Mouse (Mus musculus) myocyte (in vitro differentiated cells): ENCODE results near the gene Actr3. TPM values are rescaled to one million over a fixed set of nuclear protein-coding genes. Genes with fewer than 3 reads are reported as not detected.

Source experiments
- H3K27me3 ChIP-seq: one replicate; pipeline ENCODE4 v1.6.1; 2011; ENCODE audit not compliant: control insufficient read depth, insufficient read depth, insufficient read length
- H3K36me3 ChIP-seq: one replicate; pipeline ENCODE4 v1.6.1; 2011; ENCODE audit not compliant: control insufficient read depth, insufficient read depth
- H3K4me2 ChIP-seq: one replicate; pipeline ENCODE4 v1.6.1; 2011; ENCODE audit warnings: low read depth, control low read depth
- H3K4me3 ChIP-seq: one replicate; pipeline ENCODE4 v1.5.1; 2011; ENCODE audit warnings: mild to moderate bottlenecking, control low read depth, moderate library complexity
- H3K79me2 ChIP-seq: one replicate; pipeline ENCODE4 v1.6.1; 2011; ENCODE audit not compliant: control insufficient read depth, insufficient read depth
- H3ac ChIP-seq: one replicate; pipeline ENCODE4 v1.6.1; 2011; ENCODE audit not compliant: control insufficient read depth, insufficient read length
- CEBPB ChIP-seq: IDR thresholded peaks from 2 replicates; pipeline ENCODE4 v1.6.1; 2011; ENCODE audit warnings: mild to moderate bottlenecking, moderate library complexity; ENCODE audit not compliant: poor library complexity, insufficient read depth, severe bottlenecking
- E2F4 ChIP-seq: IDR thresholded peaks from one replicate; pipeline ENCODE4 v1.6.1; 2011; ENCODE audit warnings: mild to moderate bottlenecking, control low read depth, moderate library complexity; ENCODE audit not compliant: insufficient read depth
- MAX ChIP-seq: IDR thresholded peaks from one replicate; pipeline ENCODE4 v1.6.1; 2011; ENCODE audit warnings: low read depth, mild to moderate bottlenecking, control low read depth
- MYOD1 ChIP-seq, 3 experiments: IDR thresholded peaks; one replicate each; pipeline ENCODE4 v1.6.1; 2011; ENCODE audit warnings: control low read depth in 2 of 3, low read depth in 2 of 3, mild to moderate bottlenecking in 2 of 3, moderate library complexity in 1 of 3; ENCODE audit not compliant: insufficient read length in 2 of 3, control insufficient read depth in 1 of 3
- MYOG ChIP-seq, 3 experiments: IDR thresholded peaks; one replicate each; pipeline ENCODE4 v1.6.1; 2011; ENCODE audit warnings: control low read depth in 2 of 3, low read depth in 2 of 3, mild to moderate bottlenecking in 2 of 3; ENCODE audit not compliant: insufficient read length in 2 of 3, control insufficient read depth in 1 of 3, insufficient read depth in 1 of 3
- POLR2A ChIP-seq: IDR thresholded peaks from one replicate; pipeline ENCODE4 v1.6.1; 2011; ENCODE audit warnings: low read depth, mild to moderate bottlenecking, control low read depth, moderate library complexity; ENCODE audit not compliant: insufficient read length
- POLR2AphosphoS2 ChIP-seq: IDR thresholded peaks from one replicate; pipeline ENCODE4 v1.6.1; 2011; ENCODE audit warnings: low read depth, control low read depth; ENCODE audit not compliant: insufficient read length
- REST ChIP-seq: IDR thresholded peaks from one replicate; pipeline ENCODE4 v1.6.1; 2011; ENCODE audit warnings: mild to moderate bottlenecking, control low read depth, moderate library complexity; ENCODE audit not compliant: insufficient read depth, insufficient read length
- SRF ChIP-seq: IDR thresholded peaks from one replicate; pipeline ENCODE4 v1.6.1; 2011; ENCODE audit warnings: low read depth; ENCODE audit not compliant: control insufficient read depth, insufficient read length
- TCF12 ChIP-seq: IDR thresholded peaks from one replicate; pipeline ENCODE4 v1.6.1; 2011; ENCODE audit warnings: mild to moderate bottlenecking, control low read depth; ENCODE audit not compliant: poor library complexity, insufficient read depth, severe bottlenecking
- TCF3 ChIP-seq: IDR thresholded peaks from one replicate; pipeline ENCODE4 v1.6.1; 2011; ENCODE audit warnings: low read depth, control low read depth; ENCODE audit not compliant: insufficient read length
- USF1 ChIP-seq: IDR thresholded peaks from one replicate; pipeline ENCODE4 v1.6.1; 2011; ENCODE audit warnings: low read depth, mild to moderate bottlenecking, control low read depth, moderate library complexity
- polyA plus RNA-seq: library from polyadenylated mRNA; unstranded; fragments of >200 nt; fragmentation: generic; extraction: Trizol; gene quantifications from one replicate; pipeline ENCODE4 v1.2.1, GENCODE M21; 2012; ENCODE audit warnings: missing spikeins

Actr3 gene
- polyA plus RNA-seq, 1 experiment: 131 TPM

GRCm38 (mm10) chr1:125428315-125428714, 7.2 kb downstream of the Actr3 start:
- TF ChIP-seq MYOD1 (IDR thresholded peaks at IDR 0.05; ENCODE audit: control insufficient read depth in 1 of 3, insufficient read length in 2 of 3, low read depth in 2 of 3): no peak
- TF ChIP-seq MAX: no peak
- TF ChIP-seq USF1: peak; percentile 59
- Histone ChIP-seq H3K4me3 (no peak overlapping the region), H3K79me2 (peaks cover 100% of the 10 kb centered on the region), H3K27me3 (no peaks in the 10 kb centered on the region), H3ac (no peak overlapping the region), H3K36me3 (no peaks in the 10 kb centered on the region), H3K4me2 (peak overlapping the region; percentile 7)

- peaks cover 100% of the 10 kb centered on the region for H3K79me2 ChIP-seq
- H3K4me2 ChIP-seq: no peak overlapping the region
- no peaks in the 10 kb centered on the region for H3K36me3 ChIP-seq
- TF ChIP-seq TCF3: no peak
- no peak for TF ChIP-seq CEBPB
- no peak for TF ChIP-seq MYOG (IDR thresholded peaks at IDR 0.05; ENCODE audit: control insufficient read depth in 1 of 3, insufficient read depth in 1 of 3, insufficient read length in 2 of 3, low read depth in 2 of 3)
- no peak for TF ChIP-seq POLR2AphosphoS2
- TF ChIP-seq SRF: no peak
- TF ChIP-seq E2F4: no peak
- TF ChIP-seq REST: no peak
- H3ac ChIP-seq: no peak overlapping the region
- H3K4me3 ChIP-seq: no peak overlapping the region
- H3K27me3 ChIP-seq: no peaks in the 10 kb centered on the region
Observed at GRCm38 (mm10) chr1:125426387-125427045, 9.0 kb downstream of the Actr3 start.

GRCm38 (mm10) chr1:125419906-125420305, 15.6 kb downstream of the Actr3 start:
- H3ac ChIP-seq: no peak overlapping the region
- H3K4me2 ChIP-seq: no peak overlapping the region
- no peaks in the 10 kb centered on the region for H3K27me3 ChIP-seq
- no peak overlapping the region for H3K4me3 ChIP-seq
- TF ChIP-seq REST (no peak), SRF (no peak), MYOD1 (IDR thresholded peaks at IDR 0.05; ENCODE audit: control insufficient read depth in 1 of 3, insufficient read length in 2 of 3, low read depth in 2 of 3) (no peak), CEBPB (no peak), TCF12 (no peak)
- peaks cover 16% of the 10 kb centered on the region for H3K36me3 ChIP-seq
- H3K79me2 ChIP-seq: peaks cover 91% of the 10 kb centered on the region

- peaks cover 23% of the 10 kb centered on the region for H3K36me3 ChIP-seq
- H3K4me3 ChIP-seq: no peak overlapping the region
- TF ChIP-seq REST: no peak
- no peak for TF ChIP-seq POLR2AphosphoS2
- TF ChIP-seq TCF3: no peak
- TF ChIP-seq E2F4: no peak
- TF ChIP-seq CEBPB: no peak
- no peak for TF ChIP-seq TCF12
- no peak for TF ChIP-seq USF1
- TF ChIP-seq MYOD1 (IDR thresholded peaks at IDR 0.05; ENCODE audit: control insufficient read depth in 1 of 3, insufficient read length in 2 of 3, low read depth in 2 of 3): no peak
- TF ChIP-seq MAX: no peak
- no peak for TF ChIP-seq MYOG (IDR thresholded peaks at IDR 0.05; ENCODE audit: control insufficient read depth in 1 of 3, insufficient read depth in 1 of 3, insufficient read length in 2 of 3, low read depth in 2 of 3)
- TF ChIP-seq POLR2A: no peak
- TF ChIP-seq SRF: no peak
- H3ac ChIP-seq: no peak overlapping the region
- H3K4me2 ChIP-seq: no peak overlapping the region
- H3K79me2 ChIP-seq: peaks cover 84% of the 10 kb centered on the region
- H3K27me3 ChIP-seq: no peaks in the 10 kb centered on the region
Observed at GRCm38 (mm10) chr1:125418732-125419131, 16.8 kb downstream of the Actr3 start.

- Histone ChIP-seq H3K4me3 (no peak overlapping the region), H3K79me2 (peaks cover 8% of the 10 kb centered on the region), H3ac (no peak overlapping the region), H3K4me2 (no peak overlapping the region), H3K36me3 (peaks cover 70% of the 10 kb centered on the region), H3K27me3 (no peaks in the 10 kb centered on the region)
- TF ChIP-seq POLR2A: no peak
- no peak for TF ChIP-seq SRF
- TF ChIP-seq TCF3: no peak
- no peak for TF ChIP-seq USF1
- no peak for TF ChIP-seq POLR2AphosphoS2
- no peak for TF ChIP-seq E2F4
- no peak for TF ChIP-seq REST
- no peak for TF ChIP-seq MYOG (IDR thresholded peaks at IDR 0.05; ENCODE audit: control insufficient read depth in 1 of 3, insufficient read depth in 1 of 3, insufficient read length in 2 of 3, low read depth in 2 of 3)
- TF ChIP-seq MYOD1 (IDR thresholded peaks at IDR 0.05; ENCODE audit: control insufficient read depth in 1 of 3, insufficient read length in 2 of 3, low read depth in 2 of 3): no peak
- TF ChIP-seq TCF12: no peak
- no peak for TF ChIP-seq MAX
- no peak for TF ChIP-seq CEBPB
Observed at GRCm38 (mm10) chr1:125407220-125407619, 28.3 kb downstream of the Actr3 start.
